Mouse (Mus musculus): ENCODE measurements around the gene Zfp11.

- no peak for TF ChIP-seq CTCF (IDR thresholded peaks at IDR 0.05; ENCODE audit: low read depth, low read length)
- no peak for TF ChIP-seq POLR2A (IDR thresholded peaks at IDR 0.05; ENCODE audit: borderline replicate concordance, low read depth, low read length)
Measured at GRCm38 (mm10) chr5:129669453-129670035, 355 bp downstream of the Zfp11 start.

Measured in bone marrow macrophage, adult 2 months (primary cell).